Mouse (Mus musculus): ENCODE data around the gene Srsf6. TPM values are rescaled to one million over a fixed set of nuclear protein-coding genes. Genes with fewer than 3 reads are reported as not detected.

Gene Srsf6
- 49.7 TPM for polyA plus RNA-seq (2017; shearing (Covaris generic))

DNA sequence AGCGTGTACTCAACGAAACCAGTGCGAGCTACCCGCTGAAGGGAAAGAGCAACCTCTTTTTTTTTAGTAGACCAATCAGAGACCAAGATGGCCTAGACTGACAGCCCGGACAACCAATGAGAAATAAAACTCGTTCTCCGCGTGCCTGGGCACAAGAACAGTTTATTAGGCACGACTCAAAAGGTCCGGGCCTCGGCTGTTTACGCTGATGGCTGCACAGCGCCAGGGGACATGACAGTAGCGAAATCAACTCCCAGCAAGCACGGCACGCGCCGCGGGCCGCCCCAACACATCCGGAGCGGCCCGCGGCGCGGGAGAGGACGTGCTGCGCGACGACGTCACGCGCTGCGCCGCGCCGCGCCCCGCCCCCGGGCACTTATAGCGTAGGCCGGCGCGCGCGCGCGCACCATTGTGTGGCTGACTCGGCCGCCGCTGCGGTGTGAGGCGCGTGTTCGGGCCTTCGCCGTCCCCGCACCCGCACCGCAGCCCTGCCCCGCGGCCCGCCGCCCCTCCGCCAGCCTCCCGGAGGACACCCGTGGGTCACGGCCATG is at the start of gene Srsf6:
Gene Srsf6 (plus strand): TSS at position 406 of the 551 bp plus-strand sequence.

DNA sequence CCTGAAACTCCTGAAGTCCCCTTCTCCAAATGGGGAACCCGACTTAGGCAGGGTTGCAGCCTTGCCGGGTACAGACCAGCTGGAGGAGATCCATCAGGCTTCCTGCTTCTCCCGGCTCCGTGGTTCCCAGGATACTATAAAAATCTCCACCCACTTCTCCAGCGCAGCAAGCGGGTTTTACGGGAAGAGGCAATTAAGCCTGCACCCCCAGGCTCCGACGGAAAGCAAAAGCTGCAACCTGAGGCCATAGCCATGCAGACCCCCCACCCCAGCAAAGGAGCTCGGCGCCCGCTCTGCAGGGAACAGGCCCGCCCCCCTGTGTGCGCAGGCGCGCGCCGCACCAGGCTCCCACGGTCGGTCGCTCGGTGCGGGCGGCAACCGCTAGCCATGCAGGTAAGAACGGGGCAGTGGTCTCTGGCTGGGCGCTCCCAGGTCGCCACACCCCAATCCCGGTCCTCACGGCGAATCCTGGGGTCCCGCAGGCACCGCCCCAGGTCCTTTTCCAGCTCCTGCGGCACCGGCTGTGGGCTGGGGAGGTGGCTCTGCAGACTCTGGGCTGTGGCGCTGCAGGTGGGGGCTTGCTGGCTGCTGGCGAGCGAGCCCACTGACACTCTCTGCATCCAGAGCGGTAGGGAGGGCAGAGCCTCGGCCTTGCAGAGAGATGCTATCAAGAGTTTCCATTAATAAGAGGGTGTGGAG is 12.0 kb downstream of the Srsf6 start, which contains the start of gene L3mbtl1:
Gene L3mbtl1 (plus strand): TSS at position 325 of the 699 bp plus-strand sequence.

Other genes starting within 250 kb of the Srsf6 start
- not detected for gene L3mbtl1, start 11.9 kb downstream of the Srsf6 start, polyA plus RNA-seq (2017; shearing (Covaris generic))
- not detected for gene Sgk2, start 55.8 kb downstream of the Srsf6 start, polyA plus RNA-seq (2017; shearing (Covaris generic))
- gene Ift52, start 85.8 kb downstream of the Srsf6 start, polyA plus RNA-seq (2017; shearing (Covaris generic)) = 65.6 TPM
- gene Mybl2, start 123.2 kb downstream of the Srsf6 start, polyA plus RNA-seq (2017; shearing (Covaris generic)) = 5.1 TPM
- not detected for gene Gtsf1l, start 156.3 kb downstream of the Srsf6 start, polyA plus RNA-seq (2017; shearing (Covaris generic))

Data from activated CD4-positive, CD25-positive, alpha-beta regulatory T cell, adult 9 weeks (primary cell).